Mouse (Mus musculus): ENCODE data around the gene Adam12.

The Adam12 gene

GRCm38 (mm10) chr7:134009157-134009556 is 222.8 kb downstream of the Adam12 start:
- DNase-seq (ENCODE audit: low spot score in 2 of 2): no peak

DNA sequence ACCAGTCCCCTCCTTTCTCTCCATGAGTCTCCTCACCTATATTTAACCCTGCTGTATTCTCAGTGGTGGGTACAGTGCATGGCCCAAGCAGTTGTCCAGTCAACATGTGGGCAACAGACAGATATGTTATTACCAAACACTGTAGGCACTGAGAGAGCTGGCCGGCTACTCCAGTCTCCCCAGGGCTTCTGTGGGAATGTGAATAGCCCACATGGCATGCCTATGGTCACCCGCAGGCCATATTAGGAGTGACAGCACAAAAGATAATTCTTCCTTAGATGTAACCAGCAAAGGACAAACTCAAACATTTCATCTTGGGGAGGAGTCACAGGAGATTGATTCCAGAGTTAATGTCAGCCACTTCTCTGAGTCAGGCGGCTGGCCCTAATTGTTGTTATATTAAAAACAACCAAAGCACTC is 224.0 kb downstream of the Adam12 start:
- no peak for DNase-seq (ENCODE audit: low spot score in 2 of 2)

DNA sequence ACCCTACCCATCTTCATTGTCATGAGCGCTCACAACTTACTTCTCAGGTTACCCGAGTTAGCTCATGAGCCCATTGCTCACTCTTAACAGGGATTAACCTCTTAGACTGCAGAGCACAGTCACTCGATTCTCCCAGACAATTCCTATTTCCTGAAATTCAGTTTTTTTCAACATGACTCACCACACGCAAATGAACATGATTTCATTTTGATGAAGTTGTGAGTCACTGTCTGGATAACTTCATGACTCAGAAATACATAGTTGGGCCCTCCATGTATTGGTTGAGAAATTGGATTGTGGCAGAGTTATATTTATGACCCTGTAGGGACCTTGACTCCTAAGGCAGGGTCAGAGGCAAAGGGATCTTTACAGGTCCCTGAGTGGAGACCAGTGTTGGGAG is 230.4 kb downstream of the Adam12 start:
- DNase-seq (ENCODE audit: low spot score in 2 of 2): no peak

- DNase-seq (ENCODE audit: low spot score in 2 of 2): no peak
These were observed 241.0 kb downstream of the Adam12 start for GRCm38 (mm10) chr7:133990930-133991329.

- no peak for DNase-seq (ENCODE audit: low spot score in 2 of 2)
These were observed 243.6 kb downstream of the Adam12 start for GRCm38 (mm10) chr7:133988356-133988755.

- DNase-seq (ENCODE audit: low spot score in 2 of 2): no peak
These were observed 245.7 kb downstream of the Adam12 start for GRCm38 (mm10) chr7:133986201-133986600.

DNA sequence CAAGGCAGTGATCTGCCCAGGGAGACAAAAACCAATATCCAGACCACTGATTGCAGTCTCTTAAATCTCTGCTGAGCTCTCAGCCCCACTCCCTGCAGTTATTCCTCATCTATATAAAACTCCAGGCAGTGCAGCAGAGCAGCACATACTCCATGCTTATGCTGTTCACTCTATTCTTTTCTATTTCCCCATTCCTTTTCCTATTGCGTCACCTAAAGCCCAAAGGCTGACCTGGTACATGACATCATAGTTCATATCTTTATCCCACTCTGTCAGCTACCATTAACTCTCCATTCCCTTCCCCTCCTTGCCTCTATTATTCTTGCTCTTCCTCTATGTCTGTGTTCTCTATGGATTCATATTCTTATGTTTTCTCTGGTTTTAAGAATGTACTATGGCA is 246.3 kb downstream of the Adam12 start:
- no peak for DNase-seq (ENCODE audit: low spot score in 2 of 2)

DNA sequence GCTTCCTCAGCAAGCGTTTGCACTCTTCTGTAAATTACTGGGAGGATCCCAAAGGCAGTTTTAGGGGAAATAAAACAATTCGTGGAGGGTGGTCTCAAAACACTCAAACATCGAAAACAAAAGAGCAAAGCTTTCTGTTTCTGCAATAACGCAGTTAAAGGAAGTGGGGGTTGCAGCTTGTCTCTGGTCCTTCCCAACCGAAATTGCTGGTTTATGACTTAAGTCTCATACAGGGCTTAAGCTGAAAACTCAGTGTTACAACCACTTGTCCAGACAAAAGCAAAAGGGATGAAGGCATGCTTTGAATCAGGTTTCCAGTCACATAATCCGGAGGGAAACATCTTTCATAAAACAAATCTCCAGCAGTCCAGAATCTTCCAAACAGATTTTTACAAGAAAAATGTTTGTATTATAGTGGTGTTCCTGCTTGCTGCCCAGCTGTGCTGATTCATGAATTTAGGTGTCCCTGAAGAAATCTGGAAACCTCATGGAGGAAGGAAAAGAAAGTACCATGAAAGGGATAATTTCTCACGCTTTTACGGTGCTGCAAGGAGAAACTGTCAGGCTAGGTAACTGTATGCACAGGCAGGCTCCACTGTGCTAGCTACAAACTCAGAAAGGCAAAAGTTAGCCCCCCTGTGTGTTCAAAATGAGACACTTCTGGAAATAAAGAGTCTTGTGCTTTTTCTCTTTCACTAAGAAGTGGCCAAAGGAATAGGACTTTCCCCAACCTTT is 255.4 kb downstream of the Adam12 start:
- DNase-seq (ENCODE audit: low spot score in 2 of 2): no peak

DNA sequence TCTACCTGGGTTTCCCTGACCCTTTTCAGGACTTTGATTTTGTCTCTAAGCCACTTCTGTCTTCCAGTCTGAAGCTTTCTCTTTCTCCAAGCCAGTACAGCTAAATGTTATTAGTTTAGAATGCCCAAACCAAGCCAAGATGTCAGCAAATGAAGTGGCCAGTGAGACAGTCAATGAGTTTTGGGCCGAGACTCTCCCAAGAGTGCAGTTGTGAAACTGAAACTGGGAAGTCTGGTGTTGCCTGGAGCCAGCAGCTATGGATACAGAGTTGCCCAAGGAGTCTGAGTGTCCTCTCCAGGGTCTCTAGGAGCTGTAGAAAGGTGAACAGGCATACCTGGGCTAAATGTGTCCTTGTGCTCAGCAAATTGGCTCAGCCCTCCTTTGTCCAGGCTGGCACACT is 260.9 kb downstream of the Adam12 start:
- DNase-seq (ENCODE audit: low spot score in 2 of 2): no peak

- DNase-seq (ENCODE audit: low spot score in 2 of 2): no peak
These were observed 261.5 kb downstream of the Adam12 start for GRCm38 (mm10) chr7:133970407-133970806.

DNA sequence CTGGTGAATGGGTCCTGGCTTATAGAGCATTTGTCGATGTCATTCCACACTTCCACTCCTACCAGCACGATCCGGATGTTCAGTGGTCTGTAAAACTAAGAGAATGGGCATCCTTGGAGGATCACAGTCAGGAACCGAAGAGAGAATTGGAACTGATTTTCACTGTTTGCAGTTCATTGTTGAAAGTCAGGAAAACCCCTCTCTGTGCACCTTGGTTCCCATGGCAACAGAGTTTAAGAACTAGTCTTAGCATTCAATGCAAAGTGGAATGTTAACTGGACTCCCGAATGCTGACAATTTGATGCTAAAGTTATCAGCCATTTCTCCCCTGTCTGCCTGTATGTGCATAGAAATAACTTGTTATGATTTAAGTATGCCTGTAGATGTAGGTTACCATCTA is 264.0 kb downstream of the Adam12 start:
- no peak for DNase-seq (ENCODE audit: low spot score in 2 of 2)

GRCm38 (mm10) chr7:133963501-133963900 is 268.4 kb downstream of the Adam12 start:
- DNase-seq (ENCODE audit: low spot score in 2 of 2): no peak

GRCm38 (mm10) chr7:133959200-133959599 is 272.7 kb downstream of the Adam12 start:
- peak in 1 of 2 experiments; percentile 24 for DNase-seq (ENCODE audit: low spot score in 2 of 2)

GRCm38 (mm10) chr7:133957873-133958272 is 274.1 kb downstream of the Adam12 start:
- DNase-seq (ENCODE audit: low spot score in 2 of 2): no peak

- no peak for DNase-seq (ENCODE audit: low spot score in 2 of 2)
These were observed 277.5 kb downstream of the Adam12 start for GRCm38 (mm10) chr7:133954111-133955091.

GRCm38 (mm10) chr7:133951777-133952545 is 280.0 kb downstream of the Adam12 start:
- no peak for DNase-seq (ENCODE audit: low spot score in 2 of 2)

DNA sequence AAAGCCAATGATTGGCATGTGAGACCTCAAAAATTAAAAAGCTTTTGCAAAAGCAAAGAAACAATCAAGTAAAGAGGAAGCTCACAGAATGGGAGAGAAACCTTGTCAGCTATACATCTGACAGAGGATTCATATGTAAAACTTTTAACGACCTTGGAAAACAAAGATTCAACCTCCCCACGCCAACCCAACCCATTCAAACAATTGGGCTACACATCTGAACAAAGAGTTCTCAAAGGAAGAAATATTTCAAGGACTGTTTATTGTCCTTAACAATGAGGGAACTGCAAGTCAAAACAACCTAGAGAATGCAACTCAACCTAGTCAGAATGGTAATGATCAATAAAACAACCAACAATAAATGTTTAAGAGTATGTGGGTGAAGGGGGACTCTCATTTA is 284.6 kb downstream of the Adam12 start:
- DNase-seq (ENCODE audit: low spot score in 2 of 2): no peak

DNA sequence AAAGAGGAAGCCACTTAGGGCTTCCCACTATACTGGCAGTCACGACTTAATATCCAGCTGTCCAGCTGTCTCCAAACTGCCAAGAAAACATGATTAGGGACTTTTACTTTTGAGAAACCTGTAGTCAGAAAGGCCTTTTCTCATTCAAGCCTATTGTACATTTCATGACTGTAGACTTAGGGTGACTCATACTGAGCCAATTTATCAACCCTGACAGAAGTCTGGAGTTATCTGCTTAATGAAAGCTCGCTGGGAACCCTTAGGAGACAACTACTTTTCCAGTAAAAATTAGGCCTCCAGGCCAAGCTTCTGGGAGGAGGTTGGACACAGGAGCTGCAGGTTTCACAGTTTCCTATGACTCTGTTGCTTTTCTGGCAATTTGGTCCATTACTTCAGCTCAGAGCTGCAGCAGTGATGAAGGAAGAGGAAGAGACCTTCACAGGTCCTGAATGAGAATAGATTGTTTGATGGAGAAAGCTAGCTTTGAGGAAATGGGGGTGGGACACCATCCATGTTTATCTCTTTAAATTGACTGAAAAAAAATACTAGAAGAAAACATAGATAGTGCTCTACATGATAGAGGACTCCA is 285.1 kb downstream of the Adam12 start:
- DNase-seq (ENCODE audit: low spot score in 2 of 2): no peak

DNA sequence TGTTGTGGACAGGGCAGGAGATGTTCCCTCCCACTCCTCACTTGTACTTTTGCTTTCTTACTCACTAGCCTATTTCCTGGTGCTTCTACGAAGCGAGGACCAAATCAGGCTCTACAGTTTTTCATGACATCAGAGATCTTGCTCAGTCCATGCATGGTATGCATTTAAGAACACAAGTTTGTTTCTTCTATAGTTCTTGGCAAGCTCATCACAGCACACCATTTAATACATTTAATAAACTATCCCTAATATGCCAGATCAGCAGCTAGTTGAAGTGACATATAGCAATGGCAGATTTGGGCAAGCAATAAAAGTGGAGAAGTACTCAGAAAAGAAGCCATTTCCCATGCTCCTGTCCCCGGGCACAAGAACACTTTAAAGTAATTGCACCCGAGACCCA is 285.8 kb downstream of the Adam12 start:
- no peak for DNase-seq (ENCODE audit: low spot score in 2 of 2)

- DNase-seq (ENCODE audit: low spot score in 2 of 2): no peak
These were observed 291.5 kb downstream of the Adam12 start for GRCm38 (mm10) chr7:133940405-133940804.

DNA sequence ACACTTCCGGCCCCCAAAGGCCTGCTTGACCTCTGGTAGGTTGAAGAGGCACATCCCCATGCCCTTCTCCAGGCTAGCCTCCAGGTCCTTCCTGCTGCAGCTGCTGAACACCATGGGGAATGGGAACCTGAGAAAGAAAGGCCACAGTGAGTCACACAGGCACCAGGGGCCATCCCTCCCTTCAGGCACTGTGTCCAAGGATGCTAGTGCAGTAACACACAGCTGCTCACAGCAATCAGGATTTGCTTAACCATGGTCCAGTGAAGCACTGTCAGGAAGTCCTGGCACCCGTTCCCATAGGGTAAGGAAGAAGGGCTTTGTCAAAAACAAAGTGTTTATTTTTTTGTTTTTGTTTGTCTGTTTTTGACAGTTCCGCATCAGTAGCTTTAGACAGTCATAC is 294.5 kb downstream of the Adam12 start:
- no peak for DNase-seq (ENCODE audit: low spot score in 2 of 2)

DNA sequence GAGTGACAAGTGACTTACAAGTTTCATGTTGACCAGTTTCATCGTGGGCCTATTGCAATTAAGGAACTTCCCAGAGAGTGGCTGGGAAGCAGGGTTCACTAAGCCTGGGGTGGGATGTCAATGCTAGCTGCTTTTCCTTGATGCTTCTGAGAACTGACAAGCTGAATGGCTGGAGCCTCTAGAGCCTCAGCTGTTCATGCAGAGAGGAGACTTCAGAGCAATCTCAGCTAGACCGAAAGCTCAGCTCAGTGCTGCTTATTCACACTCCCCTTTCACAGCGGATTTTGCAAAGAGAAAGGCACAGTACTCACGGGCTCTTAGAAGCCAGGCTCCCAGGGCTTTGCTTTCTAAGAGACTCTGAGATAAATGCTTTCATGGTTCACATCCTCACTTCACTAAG is 295.6 kb downstream of the Adam12 start:
- no peak for DNase-seq (ENCODE audit: low spot score in 2 of 2)

Data from frontal cortex, postnatal 14 days (tissue).